Mouse (Mus musculus) layer of hippocampus, adult 8-10 months (tissue): ENCODE results near the gene Eomes. TPM values are rescaled to one million over a fixed set of nuclear protein-coding genes. Genes with fewer than 3 reads are reported as not detected.

Experiments used
- DNase-seq, 2 experiments: peaks; one replicate each; pipeline ENCODE4 v3.0.0; 2022; ENCODE audit warnings: low spot score in 2 of 2
- total RNA-seq, 4 experiments: library from RNA; stranded (reverse); gene quantifications; 2 replicates each; pipeline ENCODE4 v1.2.4; 2022

The Eomes gene
- total RNA-seq, 4 experiments from 2014 or later, result 0.12 to 0.20 TPM; not detected in 2

DNA sequence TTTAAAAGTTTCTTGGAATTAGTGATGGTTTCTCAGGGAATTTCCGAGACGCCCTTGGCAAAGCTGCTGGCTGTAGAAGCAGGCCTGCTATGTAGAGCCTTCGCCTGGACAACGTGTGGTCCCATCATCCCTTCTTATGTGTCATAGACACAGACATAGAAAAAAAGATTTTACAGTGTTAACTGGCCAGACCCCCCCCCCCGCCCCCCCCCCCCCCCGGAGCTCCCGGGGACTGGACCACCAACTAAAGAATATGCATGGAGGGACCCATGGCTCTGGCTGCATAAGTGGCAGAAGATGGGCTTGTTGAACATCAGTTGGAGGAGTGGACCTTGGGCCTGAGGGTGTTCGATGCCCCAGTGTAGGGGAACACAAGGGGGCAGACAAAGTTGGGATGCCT is 39.6 kb downstream of the Eomes start:
- DNase-seq, result no peak

DNA sequence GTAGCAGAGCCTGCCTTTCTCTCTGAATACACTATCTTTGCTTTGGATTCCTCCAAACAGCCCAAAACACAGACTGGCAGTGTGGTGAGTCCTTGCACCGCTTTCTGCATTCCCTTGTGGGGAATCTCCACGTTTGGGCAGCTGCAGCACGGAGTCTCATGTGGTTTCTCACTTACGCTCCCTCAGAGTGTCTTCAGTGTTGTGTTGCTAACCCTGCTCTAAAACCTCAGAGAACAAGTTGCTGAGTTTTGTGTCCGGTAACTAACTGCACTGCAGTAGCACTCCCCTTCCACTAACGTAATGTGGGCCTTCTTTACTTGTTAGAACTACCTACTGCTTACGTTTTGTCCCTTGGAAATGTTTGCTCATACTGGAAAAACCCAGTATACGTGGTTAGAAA is 41.1 kb downstream of the Eomes start:
- DNase-seq, result no peak

DNA sequence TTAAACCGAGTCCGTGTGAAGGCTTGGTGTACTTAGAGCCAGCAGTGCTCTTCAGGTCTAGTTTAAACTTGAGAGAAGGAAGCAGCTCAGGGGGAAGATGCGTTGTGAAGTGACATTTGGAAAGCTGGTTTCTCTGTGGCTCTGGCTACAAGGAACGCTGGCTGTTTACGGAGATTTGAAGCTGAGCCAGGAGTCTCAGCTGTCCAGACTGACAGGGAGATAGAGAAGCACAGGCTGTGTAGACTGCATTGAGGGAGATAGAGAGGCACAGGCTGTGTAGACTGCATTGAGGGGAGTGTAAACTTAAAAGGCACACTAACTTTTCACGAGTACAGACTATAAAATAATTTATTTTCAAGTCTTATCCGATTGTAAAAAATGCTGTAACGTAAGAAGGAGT is 42.0 kb downstream of the Eomes start:
- DNase-seq, result no peak

DNA sequence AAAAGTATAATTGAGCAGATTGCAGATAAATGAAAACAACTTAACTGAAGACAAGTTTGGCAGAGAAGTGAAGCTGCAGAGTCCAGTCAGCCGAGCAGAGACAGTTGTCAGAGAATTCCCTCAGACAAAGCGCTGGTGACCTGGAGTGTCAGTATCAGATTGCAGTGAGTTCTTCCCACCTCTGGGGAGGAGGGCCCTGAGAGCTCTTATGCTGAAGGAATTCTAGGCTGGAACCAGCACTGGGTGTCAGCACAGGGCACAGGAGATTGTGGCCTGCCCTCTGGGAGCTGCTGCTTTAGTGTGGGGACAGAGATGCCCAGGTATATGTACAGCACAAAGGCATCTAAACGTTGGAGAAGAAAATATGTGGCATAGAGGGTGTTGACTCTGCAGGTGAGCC is 42.8 kb downstream of the Eomes start:
- DNase-seq, result no peak

DNA sequence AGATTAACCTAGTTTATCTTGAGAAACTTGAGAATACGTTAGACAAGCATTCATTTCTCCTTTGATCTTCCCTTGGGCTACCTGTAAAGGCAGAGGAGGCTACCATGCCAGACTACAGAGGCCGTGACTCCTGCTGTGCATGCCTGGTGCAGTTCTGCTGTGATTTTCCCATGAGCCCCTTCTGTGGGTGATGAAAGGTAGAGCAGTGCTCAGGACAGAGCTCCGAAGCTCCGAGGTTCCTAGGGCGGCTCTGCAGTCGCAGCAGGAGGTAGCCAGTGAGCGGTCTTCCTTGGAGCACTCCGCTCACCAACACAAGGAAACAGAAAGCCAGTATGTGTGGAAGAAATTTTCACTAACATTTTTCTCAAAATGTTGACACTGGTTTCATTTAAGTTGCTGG is 43.6 kb downstream of the Eomes start:
- DNase-seq, result no peak

DNA sequence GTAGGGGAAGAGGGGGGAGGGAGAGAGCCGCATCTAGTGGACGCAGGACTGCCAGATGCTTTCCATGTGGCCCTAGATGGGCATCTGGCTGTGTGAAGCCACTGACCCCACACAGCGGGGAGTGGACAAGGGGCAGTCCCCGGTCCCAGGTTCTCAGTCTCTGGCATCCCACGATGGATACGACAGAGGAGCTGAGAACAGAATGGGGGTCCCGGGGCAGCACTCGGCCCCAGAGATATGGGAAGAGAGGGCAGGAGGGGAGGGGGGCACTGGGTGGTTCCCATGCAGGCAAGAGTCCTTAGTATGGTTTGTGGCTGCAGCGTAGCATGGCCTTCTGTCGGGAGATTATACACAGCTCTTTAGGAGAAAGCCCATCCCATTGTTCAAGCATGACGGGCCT is 45.7 kb downstream of the Eomes start:
- DNase-seq, result no peak

DNA sequence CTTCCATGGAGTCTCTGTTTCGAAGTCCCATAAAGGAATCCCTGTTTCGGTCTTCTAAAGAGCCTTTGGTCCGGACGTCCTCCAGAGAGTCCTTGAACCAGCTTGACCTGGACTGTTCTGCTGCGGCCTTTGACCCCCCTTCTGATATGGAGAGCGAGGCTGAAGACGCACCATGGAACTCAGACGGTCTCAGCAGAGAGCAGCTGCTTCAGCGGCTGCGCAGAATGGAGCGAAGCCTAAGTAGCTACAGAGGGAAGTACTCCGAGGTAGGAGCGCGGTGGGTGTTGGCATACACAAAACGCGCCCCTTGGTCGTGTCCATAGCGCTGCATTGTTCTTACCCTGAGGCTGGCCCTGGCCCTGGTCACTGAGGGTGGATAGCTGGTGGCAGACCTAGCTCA is 49.0 kb downstream of the Eomes start:
- DNase-seq, result no peak

DNA sequence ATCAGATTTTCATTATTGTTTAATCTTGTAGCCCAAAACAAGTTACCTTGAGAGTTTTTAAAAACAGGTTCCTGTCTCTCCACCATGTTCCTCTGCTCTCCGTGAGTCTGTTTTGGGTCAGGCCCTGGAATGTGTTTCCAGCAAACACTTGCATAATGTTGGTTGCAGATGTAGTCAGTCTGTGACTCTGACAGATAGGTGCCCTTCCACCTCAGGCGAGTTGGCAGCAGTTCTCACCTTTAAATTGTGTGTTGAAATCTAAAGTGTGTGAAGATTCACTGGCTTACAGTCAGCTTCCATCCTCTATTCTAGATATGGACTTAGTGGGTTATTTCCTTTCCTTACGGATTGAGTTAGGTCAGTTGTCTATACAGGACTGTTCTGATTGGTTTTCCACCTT is 51.8 kb downstream of the Eomes start:
- DNase-seq, result no peak

DNA sequence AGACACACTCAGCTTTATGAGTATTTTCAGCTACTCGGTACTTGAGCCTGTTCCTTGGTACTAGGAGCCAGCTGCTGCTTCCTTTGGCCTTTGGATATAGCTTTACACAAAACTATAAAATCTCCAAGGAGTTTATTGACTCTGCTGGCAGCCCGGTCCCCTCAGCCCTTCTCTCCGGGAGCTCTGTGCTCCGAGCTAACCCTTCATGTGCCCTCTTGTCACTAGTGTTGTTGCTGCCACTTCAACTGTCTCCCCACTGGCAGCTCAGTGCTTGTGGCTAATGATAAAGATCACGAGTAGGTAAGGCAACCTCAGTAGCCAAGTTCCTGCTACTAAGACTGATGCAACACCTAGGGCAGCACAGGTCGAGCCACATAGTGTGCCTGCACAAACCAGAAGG is 52.7 kb downstream of the Eomes start:
- DNase-seq, result no peak

DNA sequence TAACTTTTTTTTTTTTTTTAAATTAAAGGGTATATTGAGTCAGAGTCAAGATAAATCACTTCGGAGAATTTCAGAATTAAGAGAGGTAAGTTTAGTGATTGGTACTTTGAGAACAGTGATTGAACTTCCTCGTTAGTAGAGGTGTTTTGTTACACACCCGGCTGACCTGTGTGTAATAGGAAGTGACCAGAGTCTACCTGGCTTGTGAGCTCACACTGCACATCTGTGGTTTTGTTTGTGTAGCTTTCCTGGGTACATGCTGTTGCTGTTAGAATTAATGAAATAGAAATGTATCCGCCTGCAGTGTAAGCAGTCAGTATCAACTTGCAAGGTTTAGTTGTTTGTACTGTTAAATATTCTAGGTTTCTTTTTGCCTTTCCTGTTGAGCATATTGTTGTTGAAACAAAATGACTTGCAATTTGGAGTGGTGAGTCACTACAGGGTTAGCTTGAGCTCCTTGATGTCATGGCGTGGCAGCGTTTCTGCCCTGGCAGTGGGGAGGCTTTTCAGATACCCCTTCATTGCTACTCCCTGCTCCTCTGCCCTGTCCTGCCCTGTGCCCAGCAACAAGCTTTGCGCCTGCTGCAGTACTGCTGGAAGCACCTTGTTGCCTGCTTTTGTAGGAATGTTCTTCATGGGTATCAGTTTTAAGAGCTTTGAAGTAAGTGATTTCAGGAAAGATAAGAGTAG is 54.6 kb downstream of the Eomes start:
- no peak for DNase-seq

Other genes with a start within 250 kb of the Eomes start
- 100 to 1,000 TPM in 1 of 4 experiments, 10 to 100 TPM in 3; 89.7 to 102 (median 93.2) TPM for gene Golga4, start 28.1 kb downstream of the Eomes start, total RNA-seq
- gene Itga9, start 128.5 kb downstream of the Eomes start, total RNA-seq, result 1 to 10 TPM; 4.7 to 5.8 (median 5.1) TPM